Mouse (Mus musculus) midbrain, embryonic 12.5 days (tissue): Measurements from ENCODE around the gene Dapk1. TPM values are rescaled to one million over a fixed set of nuclear protein-coding genes. Genes with fewer than 3 reads are reported as not detected.
A peak's percentile ranks its signal among the peaks of the same experiment; 100 is the strongest.
"Not testable (repeated sequence)": the region's sequence is repeated elsewhere in the genome, so short reads cannot be mapped to it uniquely, and the experiment has no call there.

ENCODE experiments used
- ATAC-seq: fragments of 200-750 bp; cut with Nextera tagmentation; 2 replicates; pipeline ENCODE4 v1.8.0; 2017; ENCODE audit warnings: low read depth, moderate TSS enrichment, moderate library complexity; ENCODE audit not compliant: low FRiP score
- H3K27ac ChIP-seq: fragments of 300-500 bp; sonication (generic); replicated peaks from 2 replicates; pipeline ENCODE4 v1.5.1; 2016; ENCODE audit warnings: mild to moderate bottlenecking
- H3K27me3 ChIP-seq: fragments of 300-500 bp; sonication (generic); 2 replicates; pipeline ENCODE4 v1.6.1; 2016; ENCODE audit warnings: mild to moderate bottlenecking
- H3K36me3 ChIP-seq: fragments of 300-500 bp; sonication (generic); 2 replicates; pipeline ENCODE4 v1.6.1; 2016
- H3K4me1 ChIP-seq: fragments of 300-500 bp; sonication (generic); 2 replicates; pipeline ENCODE4 v1.6.1; 2016
- H3K4me2 ChIP-seq: fragments of 300-500 bp; sonication (generic); replicated peaks from 2 replicates; pipeline ENCODE4 v1.6.1; 2016; ENCODE audit warnings: mild to moderate bottlenecking, moderate library complexity
- H3K4me3 ChIP-seq: fragments of 300-500 bp; sonication (generic); 2 replicates; pipeline ENCODE4 v1.5.1; 2016; ENCODE audit warnings: mild to moderate bottlenecking
- H3K9ac ChIP-seq: fragments of 300-500 bp; sonication (generic); replicated peaks from 2 replicates; pipeline ENCODE4 v1.6.1; 2016; ENCODE audit warnings: mild to moderate bottlenecking, moderate library complexity
- H3K9me3 ChIP-seq: fragments of 300-500 bp; sonication (generic); 2 replicates; pipeline ENCODE4 v1.6.1; 2016; ENCODE audit warnings: mild to moderate bottlenecking
- WGBS: fragments of 180-500 bp; shearing (Covaris S2); methylation state at CpG from one replicate; pipeline ENCODE4 v1.1.7; 2016; 5-methylcytosine and 5-hydroxymethylcytosine counted together
- polyA plus RNA-seq: library from polyadenylated mRNA; unstranded; fragments of >200 nt; fragmentation: Nextera tagmentation; extraction: Ambion mirVana; gene quantifications from 2 replicates; pipeline ENCODE4 v1.2.1, GENCODE M21; 2016

Gene Dapk1
- polyA plus RNA-seq, 1 experiment from 2014 or later: 36.7 TPM

GRCm38 (mm10) chr13:60602416-60603251, 887 bp downstream of the Dapk1 start:
- Histone ChIP-seq H3K9ac (peak overlapping the region; percentile 89), H3K4me3 (peak overlapping the region; percentile 80), H3K27ac (peak overlapping the region; percentile 92), H3K4me2 (peak overlapping the region; percentile 66), H3K4me1 (peaks cover 18% of the 10 kb centered on the region), H3K36me3 (peaks cover 15% of the 10 kb centered on the region; the same call in 1 of the 2 replicates), H3K27me3 (no peaks in the 10 kb centered on the region), H3K9me3 (no peaks in the 10 kb centered on the region)
- 9% methylated on average over 34 of the region's 34 CpGs for WGBS
- ATAC-seq: peak; percentile 73

- Histone ChIP-seq H3K4me2 (peak overlapping the region; percentile 66), H3K36me3 (peaks cover 15% of the 10 kb centered on the region; the same call in 1 of the 2 replicates), H3K9me3 (no peaks in the 10 kb centered on the region), H3K27ac (no peak overlapping the region), H3K4me3 (peak overlapping the region; percentile 80), H3K4me1 (peaks cover 18% of the 10 kb centered on the region), H3K27me3 (no peaks in the 10 kb centered on the region), H3K9ac (peak overlapping the region; percentile 89; the same call in 1 of the 2 replicates)
- ATAC-seq: no peak
- 60% methylated on average over 5 of the region's 5 CpGs for WGBS
Measured at GRCm38 (mm10) chr13:60603252-60603562, 1.5 kb downstream of the Dapk1 start.

- ATAC-seq: no peak
- Histone ChIP-seq H3K36me3 (peaks cover 26% of the 10 kb centered on the region; the same call in 1 of the 2 replicates), H3K9ac (no peak overlapping the region), H3K9me3 (no peaks in the 10 kb centered on the region), H3K4me3 (no peak overlapping the region), H3K4me1 (peaks cover 37% of the 10 kb centered on the region), H3K27ac (no peak overlapping the region), H3K27me3 (no peaks in the 10 kb centered on the region), H3K4me2 (no peak overlapping the region)
- 89% methylated on average over 8 of the region's 8 CpGs for WGBS
Measured at GRCm38 (mm10) chr13:60607411-60607810, 5.7 kb downstream of the Dapk1 start.

GRCm38 (mm10) chr13:60608411-60609046, 6.8 kb downstream of the Dapk1 start:
- Histone ChIP-seq H3K4me1 (peaks cover 31% of the 10 kb centered on the region), H3K9ac (no peak overlapping the region), H3K4me3 (no peak overlapping the region), H3K27me3 (no peaks in the 10 kb centered on the region), H3K36me3 (peaks cover 26% of the 10 kb centered on the region; the same call in 1 of the 2 replicates), H3K27ac (no peak overlapping the region), H3K9me3 (no peaks in the 10 kb centered on the region), H3K4me2 (no peak overlapping the region)
- WGBS: 88% methylated on average over 8 of the region's 8 CpGs
- ATAC-seq: no peak

GRCm38 (mm10) chr13:60609234-60609633, 7.5 kb downstream of the Dapk1 start:
- Histone ChIP-seq H3K9me3 (no peaks in the 10 kb centered on the region), H3K4me2 (no peak overlapping the region), H3K4me1 (peaks cover 27% of the 10 kb centered on the region), H3K4me3 (no peak overlapping the region), H3K36me3 (peaks cover 31% of the 10 kb centered on the region), H3K9ac (no peak overlapping the region), H3K27me3 (no peaks in the 10 kb centered on the region), H3K27ac (no peak overlapping the region)
- WGBS: 59% methylated on average over 4 of the region's 4 CpGs
- ATAC-seq: no peak

GRCm38 (mm10) chr13:60610558-60610957, 8.8 kb downstream of the Dapk1 start:
- Histone ChIP-seq H3K4me2 (no peak overlapping the region), H3K9ac (no peak overlapping the region), H3K9me3 (no peaks in the 10 kb centered on the region), H3K4me1 (peaks cover 36% of the 10 kb centered on the region), H3K27me3 (no peaks in the 10 kb centered on the region; the same call in 1 of the 2 replicates), H3K4me3 (no peak overlapping the region), H3K36me3 (peaks cover 17% of the 10 kb centered on the region), H3K27ac (no peak overlapping the region)
- 0 out of 2 replicates have a peak, but pooled peaks have one; percentile 50 for ATAC-seq
- 38% methylated on average over 4 of the region's 6 CpGs for WGBS

GRCm38 (mm10) chr13:60610971-60611370, 9.2 kb downstream of the Dapk1 start:
- Histone ChIP-seq H3K4me1 (peaks cover 40% of the 10 kb centered on the region), H3K36me3 (peaks cover 17% of the 10 kb centered on the region)
- 85% methylated on average over 6 of the region's 6 CpGs for WGBS
- not testable (repeated sequence) for H3K27me3 ChIP-seq, H3K9me3 ChIP-seq, H3K27ac ChIP-seq, H3K9ac ChIP-seq, H3K4me2 ChIP-seq, ATAC-seq, H3K4me3 ChIP-seq

GRCm38 (mm10) chr13:60612160-60612559, 10.4 kb downstream of the Dapk1 start:
- no peaks in the 10 kb centered on the region for H3K9me3 ChIP-seq
- H3K4me1 ChIP-seq: peaks cover 41% of the 10 kb centered on the region
- no peak overlapping the region for H3K9ac ChIP-seq
- no peak for ATAC-seq
- WGBS: 76% methylated on average over 3 of the region's 3 CpGs
- no peak overlapping the region for H3K27ac ChIP-seq
- H3K36me3 ChIP-seq: peaks cover 17% of the 10 kb centered on the region
- no peaks in the 10 kb centered on the region; the same call in 1 of the 2 replicates for H3K27me3 ChIP-seq
- no peak overlapping the region for H3K4me3 ChIP-seq
- no peak overlapping the region for H3K4me2 ChIP-seq

GRCm38 (mm10) chr13:60614154-60614553, 12.4 kb downstream of the Dapk1 start:
- WGBS: 93% methylated on average over 8 of the region's 8 CpGs
- ATAC-seq: no peak
- no peak overlapping the region for H3K4me3 ChIP-seq
- peaks cover 12% of the 10 kb centered on the region for H3K36me3 ChIP-seq
- H3K4me2 ChIP-seq: no peak overlapping the region
- H3K4me1 ChIP-seq: peaks cover 54% of the 10 kb centered on the region
- H3K9ac ChIP-seq: no peak overlapping the region
- H3K27ac ChIP-seq: no peak overlapping the region
- no peaks in the 10 kb centered on the region; the same call in 1 of the 2 replicates for H3K27me3 ChIP-seq
- no peaks in the 10 kb centered on the region for H3K9me3 ChIP-seq

GRCm38 (mm10) chr13:60615057-60615650, 13.4 kb downstream of the Dapk1 start:
- 69% methylated on average over 15 of the region's 15 CpGs for WGBS
- H3K4me3 ChIP-seq: no peak overlapping the region
- peaks cover 53% of the 10 kb centered on the region for H3K4me1 ChIP-seq
- H3K27ac ChIP-seq: no peak overlapping the region
- H3K36me3 ChIP-seq: peaks cover 12% of the 10 kb centered on the region
- H3K9me3 ChIP-seq: no peaks in the 10 kb centered on the region
- H3K4me2 ChIP-seq: no peak overlapping the region
- no peak for ATAC-seq
- no peak overlapping the region for H3K9ac ChIP-seq
- H3K27me3 ChIP-seq: no peaks in the 10 kb centered on the region; the same call in 1 of the 2 replicates

GRCm38 (mm10) chr13:60616036-60616435, 14.3 kb downstream of the Dapk1 start:
- H3K27ac ChIP-seq: no peak overlapping the region

GRCm38 (mm10) chr13:60618287-60618686, 16.5 kb downstream of the Dapk1 start:
- Histone ChIP-seq H3K4me2 (no peak overlapping the region), H3K4me3 (no peak overlapping the region), H3K4me1 (peaks cover 54% of the 10 kb centered on the region), H3K9me3 (no peaks in the 10 kb centered on the region), H3K27ac (no peak overlapping the region), H3K27me3 (no peaks in the 10 kb centered on the region; the same call in 1 of the 2 replicates), H3K9ac (no peak overlapping the region), H3K36me3 (peaks cover 5% of the 10 kb centered on the region; the same call in 1 of the 2 replicates)
- 77% methylated on average over 9 of the region's 9 CpGs for WGBS
- ATAC-seq: no peak

More at GRCm38 (mm10) chr13:60616036-60616435, 14.3 kb downstream of the Dapk1 start:
- H3K9ac ChIP-seq: no peak overlapping the region
- no peaks in the 10 kb centered on the region; the same call in 1 of the 2 replicates for H3K27me3 ChIP-seq
- peaks cover 9% of the 10 kb centered on the region for H3K36me3 ChIP-seq
- peaks cover 48% of the 10 kb centered on the region for H3K4me1 ChIP-seq
- H3K9me3 ChIP-seq: no peaks in the 10 kb centered on the region
- H3K4me3 ChIP-seq: no peak overlapping the region
- no peak for ATAC-seq
- WGBS: 42% methylated on average over 6 of the region's 6 CpGs
- no peak overlapping the region for H3K4me2 ChIP-seq
